Mouse (Mus musculus): ENCODE data around the gene Gm13277. TPM values are rescaled to one million over a fixed set of nuclear protein-coding genes. Genes with fewer than 3 reads are reported as not detected.
"Not testable (repeated sequence)": the region's sequence is repeated elsewhere in the genome, so short reads cannot be mapped to it uniquely, and the experiment has no call there.

Gene Gm13277
- polyA plus RNA-seq, 1 experiment, result not detected

DNA sequence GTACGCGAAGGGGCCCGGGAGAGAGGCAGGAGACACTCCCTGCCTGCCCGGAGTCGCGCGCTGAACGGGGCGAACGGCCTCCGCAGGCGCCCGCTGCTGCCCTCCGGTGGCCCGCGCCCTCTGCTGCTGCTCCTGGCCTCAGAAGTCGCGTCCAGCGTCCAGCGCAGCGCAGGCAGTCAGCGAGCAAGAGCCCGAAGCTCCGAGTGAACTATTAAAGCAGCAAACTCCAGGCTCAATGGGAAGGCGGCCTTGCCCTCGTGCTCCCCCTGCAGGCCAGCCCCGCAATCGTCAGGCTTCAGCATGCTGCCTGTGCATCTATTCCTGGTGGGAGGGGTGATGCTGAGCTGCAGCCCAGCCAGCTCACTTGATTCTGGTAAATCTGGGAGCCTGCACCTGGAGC is 8.7 kb downstream of the Gm13277 start, which contains the start of gene Gm13279:
Gm13279 (plus strand) TSS at position 301 of the 400 bp plus-strand sequence.
- H3K4me1 ChIP-seq (ENCODE audit: control insufficient read depth, insufficient read depth, low read length); H3K4me3 ChIP-seq (ENCODE audit: insufficient read depth, low read length): not testable (repeated sequence)

DNA sequence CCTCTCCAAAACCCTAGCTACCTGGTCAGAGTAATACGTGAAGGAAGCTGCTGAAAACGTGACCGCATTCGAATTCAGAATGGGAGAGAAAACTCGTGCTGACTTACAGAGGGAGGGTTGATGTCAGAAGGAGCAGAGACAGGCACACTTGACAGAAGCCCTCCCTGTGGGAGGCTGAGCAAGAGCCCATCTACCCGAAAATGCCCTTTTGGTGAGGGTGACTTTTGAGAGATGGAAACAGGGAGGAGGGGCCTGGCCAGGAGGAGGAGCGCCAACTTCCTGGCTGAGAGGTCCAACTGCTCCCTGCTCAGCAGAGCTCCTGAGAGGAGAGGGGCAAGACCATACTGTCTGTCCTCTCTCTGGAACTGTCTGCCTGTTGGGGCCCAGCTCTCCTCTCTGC is 10.9 kb downstream of the Gm13277 start, which contains the start of gene Gm13285:
Gm13285 (plus strand) TSS at position 301 of the 400 bp plus-strand sequence.
- H3K27ac ChIP-seq (ENCODE audit: insufficient read depth, low read length); H3K4me3 ChIP-seq (ENCODE audit: insufficient read depth, low read length); H3K4me1 ChIP-seq (ENCODE audit: control insufficient read depth, insufficient read depth, low read length): not testable (repeated sequence)

More for the DNA sequence above, 8.7 kb downstream of the Gm13277 start, which contains the start of gene Gm13279:
- H3K27ac ChIP-seq (ENCODE audit: insufficient read depth, low read length), result not testable (repeated sequence)

DNA sequence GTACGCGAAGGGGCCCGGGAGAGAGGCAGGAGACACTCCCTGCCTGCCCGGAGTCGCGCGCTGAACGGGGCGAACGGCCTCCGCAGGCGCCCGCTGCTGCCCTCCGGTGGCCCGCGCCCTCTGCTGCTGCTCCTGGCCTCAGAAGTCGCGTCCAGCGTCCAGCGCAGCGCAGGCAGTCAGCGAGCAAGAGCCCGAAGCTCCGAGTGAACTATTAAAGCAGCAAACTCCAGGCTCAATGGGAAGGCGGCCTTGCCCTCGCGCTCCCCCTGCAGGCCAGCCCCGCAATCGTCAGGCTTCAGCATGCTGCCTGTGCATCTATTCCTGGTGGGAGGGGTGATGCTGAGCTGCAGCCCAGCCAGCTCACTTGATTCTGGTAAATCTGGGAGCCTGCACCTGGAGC is 14.5 kb downstream of the Gm13277 start, which contains the start of gene Gm13287:
Gm13287 (plus strand) TSS at position 301 of the 400 bp plus-strand sequence.
- not testable (repeated sequence) for H3K4me3 ChIP-seq (ENCODE audit: insufficient read depth, low read length); H3K27ac ChIP-seq (ENCODE audit: insufficient read depth, low read length); H3K4me1 ChIP-seq (ENCODE audit: control insufficient read depth, insufficient read depth, low read length)

DNA sequence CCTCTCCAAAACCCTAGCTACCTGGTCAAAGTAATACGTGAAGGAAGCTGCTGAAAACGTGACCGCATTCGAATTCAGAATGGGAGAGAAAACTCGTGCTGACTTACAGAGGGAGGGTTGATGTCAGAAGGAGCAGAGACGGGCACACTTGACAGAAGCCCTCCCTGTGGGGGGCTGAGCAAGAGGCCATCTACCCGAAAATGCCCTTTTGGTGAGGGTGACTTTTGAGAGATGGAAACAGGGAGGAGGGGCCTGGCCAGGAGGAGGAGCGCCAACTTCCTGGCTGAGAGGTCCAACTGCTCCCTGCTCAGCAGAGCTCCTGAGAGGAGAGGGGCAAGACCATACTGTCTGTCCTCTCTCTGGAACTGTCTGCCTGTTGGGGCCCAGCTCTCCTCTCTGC is 16.8 kb downstream of the Gm13277 start, which contains the start of gene Gm13288:
Gm13288 (plus strand) TSS at position 301 of the 400 bp plus-strand sequence.
- not testable (repeated sequence) for H3K4me3 ChIP-seq (ENCODE audit: insufficient read depth, low read length); H3K4me1 ChIP-seq (ENCODE audit: control insufficient read depth, insufficient read depth, low read length); H3K27ac ChIP-seq (ENCODE audit: insufficient read depth, low read length)

DNA sequence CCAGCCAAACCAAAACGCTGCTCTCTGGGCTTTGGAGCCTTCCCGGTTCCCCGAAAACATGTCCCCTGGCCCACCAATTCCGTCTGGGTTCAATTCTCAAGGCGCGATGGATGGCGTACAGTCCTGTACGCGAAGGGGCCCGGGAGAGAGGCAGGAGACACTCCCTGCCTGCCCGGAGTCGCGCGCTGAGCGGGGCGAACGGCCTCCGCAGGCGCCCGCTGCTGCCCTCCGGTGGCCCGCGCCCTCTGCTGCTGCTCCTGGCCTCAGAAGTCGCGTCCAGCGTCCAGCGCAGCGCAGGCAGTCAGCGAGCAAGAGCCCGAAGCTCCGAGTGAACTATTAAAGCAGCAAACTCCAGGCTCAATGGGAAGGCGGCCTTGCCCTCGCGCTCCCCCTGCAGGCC is 17.3 kb downstream of the Gm13277 start:
- not testable (repeated sequence) for H3K4me1 ChIP-seq (ENCODE audit: control insufficient read depth, insufficient read depth, low read length); H3K4me3 ChIP-seq (ENCODE audit: insufficient read depth, low read length); H3K27ac ChIP-seq (ENCODE audit: insufficient read depth, low read length)

DNA sequence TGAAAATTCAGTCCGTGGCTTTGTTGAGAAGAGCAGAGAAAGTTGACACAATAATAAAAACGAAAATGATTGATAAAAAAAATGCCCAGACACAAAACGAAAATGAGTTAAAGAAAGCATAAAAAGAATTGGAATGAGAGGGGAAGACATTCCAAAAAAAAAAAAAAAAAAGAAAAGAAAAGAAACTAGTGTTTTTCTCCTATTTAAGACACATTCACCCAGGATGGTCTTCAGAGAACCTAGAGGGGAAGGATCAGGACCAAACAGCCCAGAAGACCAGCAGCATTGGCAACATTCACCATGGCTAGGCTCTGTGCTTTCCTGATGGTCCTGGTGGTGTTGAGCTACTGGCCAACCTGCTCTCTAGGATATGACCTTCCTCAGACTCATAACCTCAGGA is 27.5 kb downstream of the Gm13277 start, which contains the start of gene Ifna7:
Ifna7 (plus strand) TSS at position 301 of the 400 bp plus-strand sequence.
- Histone ChIP-seq H3K4me3 (ENCODE audit: insufficient read depth, low read length) (no peak within 1 kb of the TSS), H3K4me1 (ENCODE audit: control insufficient read depth, insufficient read depth, low read length) (no peaks in the 10 kb centered on the region), H3K27ac (ENCODE audit: insufficient read depth, low read length) (no peak within 1 kb of the TSS)
- TF ChIP-seq POLR2A (IDR thresholded peaks at IDR 0.05; ENCODE audit: low read depth, low read length) (no peak), CTCF (IDR thresholded peaks at IDR 0.05; ENCODE audit: borderline replicate concordance, insufficient read depth, low read length) (no peak)

DNA sequence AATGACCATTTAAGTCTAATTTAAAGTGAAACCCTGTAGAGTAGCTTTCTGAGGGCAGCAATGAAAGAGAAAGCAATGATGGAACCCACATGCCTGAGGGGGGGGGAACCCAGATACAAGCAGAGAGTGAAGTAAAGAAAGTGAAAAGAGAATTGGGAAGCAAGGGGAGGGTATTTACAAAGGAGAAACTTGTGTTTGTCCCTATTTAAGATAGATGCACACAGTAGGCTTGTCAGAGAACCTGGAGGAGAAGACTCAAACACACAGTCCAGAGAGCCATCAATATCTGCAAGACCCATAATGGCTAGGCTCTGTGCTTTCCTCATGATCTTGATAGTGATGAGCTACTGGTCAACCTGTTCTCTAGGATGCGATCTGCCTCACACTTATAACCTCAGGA is 31.2 kb downstream of the Gm13277 start, which contains the start of gene Ifna11:
Ifna11 (plus strand) TSS at position 301 of the 400 bp plus-strand sequence.
- TF ChIP-seq CTCF (IDR thresholded peaks at IDR 0.05; ENCODE audit: borderline replicate concordance, insufficient read depth, low read length) (no peak), POLR2A (IDR thresholded peaks at IDR 0.05; ENCODE audit: low read depth, low read length) (no peak)
- H3K4me1 ChIP-seq (ENCODE audit: control insufficient read depth, insufficient read depth, low read length), result no peaks in the 10 kb centered on the region
- no peak within 1 kb of the TSS for H3K27ac ChIP-seq (ENCODE audit: insufficient read depth, low read length)
- no peak within 1 kb of the TSS for H3K4me3 ChIP-seq (ENCODE audit: insufficient read depth, low read length)

DNA sequence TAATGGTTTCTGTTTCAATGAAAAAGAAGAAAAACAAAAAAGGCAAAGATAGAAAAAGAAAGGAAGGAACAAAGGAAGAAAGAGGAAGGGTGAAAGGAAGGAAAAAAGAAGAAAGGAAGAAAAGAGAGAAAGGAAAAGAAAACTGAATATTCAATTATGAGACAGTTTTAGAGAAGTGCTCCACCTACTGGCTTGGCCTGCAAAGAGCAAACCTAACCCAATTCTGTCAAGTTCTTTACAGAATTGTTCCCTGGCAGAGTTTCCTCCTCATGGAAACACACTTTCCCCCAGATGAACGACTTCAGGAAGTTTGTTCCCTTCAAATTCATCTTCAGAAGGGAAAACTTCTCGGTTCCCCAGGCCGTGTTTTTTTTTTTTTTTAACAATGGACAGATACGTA is 34.6 kb downstream of the Gm13277 start:
- H3K4me1 ChIP-seq (ENCODE audit: control insufficient read depth, insufficient read depth, low read length), result no peaks in the 10 kb centered on the region
- TF ChIP-seq POLR2A (IDR thresholded peaks at IDR 0.05; ENCODE audit: low read depth, low read length) (no peak), CTCF (IDR thresholded peaks at IDR 0.05; ENCODE audit: borderline replicate concordance, insufficient read depth, low read length) (no peak)
- H3K4me3 ChIP-seq (ENCODE audit: insufficient read depth, low read length), result no peak overlapping the region
- H3K27ac ChIP-seq (ENCODE audit: insufficient read depth, low read length), result no peak overlapping the region

DNA sequence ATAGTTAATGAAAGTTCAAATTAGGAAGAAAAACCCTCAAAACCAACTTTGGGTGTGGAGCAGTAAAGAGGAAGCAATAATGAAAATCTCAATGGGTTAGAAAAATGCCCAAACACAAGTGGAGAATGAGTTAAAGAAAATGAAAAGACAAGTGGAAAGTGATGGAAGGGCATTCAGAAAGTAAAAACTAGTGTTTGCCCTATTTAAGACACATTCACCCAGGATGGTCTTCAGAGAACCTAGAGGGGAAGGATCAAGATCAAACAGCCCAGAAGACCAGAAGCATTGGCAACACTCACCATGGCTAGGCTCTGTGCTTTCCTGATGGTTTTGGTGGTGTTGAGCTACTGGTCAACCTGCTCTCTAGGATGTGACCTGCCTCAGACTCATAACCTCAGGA is 38.7 kb downstream of the Gm13277 start, which contains the start of gene Ifna6:
Ifna6 (plus strand) TSS at position 301 of the 400 bp plus-strand sequence.
- H3K4me3 ChIP-seq (ENCODE audit: insufficient read depth, low read length); H3K27ac ChIP-seq (ENCODE audit: insufficient read depth, low read length); H3K4me1 ChIP-seq (ENCODE audit: control insufficient read depth, insufficient read depth, low read length): not testable (repeated sequence)

DNA sequence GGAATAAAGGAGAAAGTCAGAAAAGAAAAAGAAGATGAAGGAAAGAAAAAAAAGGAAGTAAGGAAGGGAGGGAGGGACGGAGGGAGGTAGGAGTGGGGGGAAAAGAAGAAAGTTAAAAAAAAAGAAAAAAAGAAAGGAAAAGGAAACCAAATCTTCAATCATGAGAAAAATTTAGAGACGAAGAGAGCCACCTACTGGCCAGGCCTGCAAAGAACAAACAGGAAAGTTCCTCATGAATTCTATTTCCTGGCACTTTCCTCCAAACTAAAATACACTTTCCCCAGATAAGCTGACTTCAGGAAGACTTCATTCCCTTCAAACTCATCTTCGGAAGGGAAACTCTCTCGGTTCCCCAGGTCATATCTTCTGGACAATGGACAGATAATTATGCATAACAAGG is 42.1 kb downstream of the Gm13277 start:
- Histone ChIP-seq H3K4me3 (ENCODE audit: insufficient read depth, low read length) (no peak overlapping the region), H3K27ac (ENCODE audit: insufficient read depth, low read length) (no peak overlapping the region), H3K4me1 (ENCODE audit: control insufficient read depth, insufficient read depth, low read length) (no peaks in the 10 kb centered on the region)
- TF ChIP-seq POLR2A (IDR thresholded peaks at IDR 0.05; ENCODE audit: low read depth, low read length) (no peak), CTCF (IDR thresholded peaks at IDR 0.05; ENCODE audit: borderline replicate concordance, insufficient read depth, low read length) (no peak)

DNA sequence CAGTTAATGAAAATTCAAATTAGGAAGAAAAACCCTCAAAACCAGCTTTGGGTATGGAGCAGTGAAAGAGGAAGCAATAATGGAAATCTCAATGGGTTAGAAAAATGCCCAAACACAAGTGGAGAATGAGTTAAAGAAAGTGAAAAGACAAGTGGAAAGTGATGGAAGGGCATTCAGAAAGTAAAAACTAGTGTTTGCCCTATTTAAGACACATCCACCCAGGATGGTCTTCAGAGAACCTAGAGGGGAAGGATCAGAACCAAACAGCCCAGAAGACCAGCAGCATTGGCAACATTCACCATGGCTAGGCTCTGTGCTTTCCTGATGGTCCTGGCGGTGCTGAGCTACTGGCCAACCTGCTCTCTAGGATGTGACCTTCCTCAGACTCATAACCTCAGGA is 46.8 kb downstream of the Gm13277 start, which contains the start of gene Ifna5:
Ifna5 (plus strand) TSS at position 301 of the 400 bp plus-strand sequence.
- H3K27ac ChIP-seq (ENCODE audit: insufficient read depth, low read length); H3K4me3 ChIP-seq (ENCODE audit: insufficient read depth, low read length); H3K4me1 ChIP-seq (ENCODE audit: control insufficient read depth, insufficient read depth, low read length): not testable (repeated sequence)

Other genes starting within 250 kb of the Gm13277 start
- not detected in 2 replicates for gene Ifna15, start 230.4 kb upstream of the Gm13277 start, polyA plus RNA-seq (2011; ENCODE audit: insufficient read length, low read depth, missing spikeins)
- not detected in 2 replicates for gene Ifna14, start 216.8 kb upstream of the Gm13277 start, polyA plus RNA-seq (2011; ENCODE audit: insufficient read length, low read depth, missing spikeins)
- gene Ifna9, start 196.2 kb upstream of the Gm13277 start, polyA plus RNA-seq (2011; ENCODE audit: insufficient read length, low read depth, missing spikeins), result not detected in 2 replicates
- gene Ifna12, start 185.3 kb upstream of the Gm13277 start, polyA plus RNA-seq (2011; ENCODE audit: insufficient read length, low read depth, missing spikeins), result not detected in 2 replicates
- gene C87499, start 154.2 kb upstream of the Gm13277 start, polyA plus RNA-seq (2011; ENCODE audit: insufficient read length, low read depth, missing spikeins), result not detected in 2 replicates
- not detected in 2 replicates for gene Ifna13, start 144.2 kb upstream of the Gm13277 start, polyA plus RNA-seq (2011; ENCODE audit: insufficient read length, low read depth, missing spikeins)
- gene Ifna16, start 111.7 kb upstream of the Gm13277 start, polyA plus RNA-seq (2011; ENCODE audit: insufficient read length, low read depth, missing spikeins), result not detected in 2 replicates
- gene Ifna2, start 104.7 kb upstream of the Gm13277 start, polyA plus RNA-seq (2011; ENCODE audit: insufficient read length, low read depth, missing spikeins), result not detected in 2 replicates
- gene Ifnab, start 97.3 kb upstream of the Gm13277 start, polyA plus RNA-seq (2011; ENCODE audit: insufficient read length, low read depth, missing spikeins), result not detected in 2 replicates
- gene Gm26566, start 66.8 kb upstream of the Gm13277 start, polyA plus RNA-seq (2011; ENCODE audit: insufficient read length, low read depth, missing spikeins), result not detected in 2 replicates
- 103 and 123 TPM in 2 replicates for gene Klhl9, start 66.2 kb upstream of the Gm13277 start, polyA plus RNA-seq (2011; ENCODE audit: insufficient read length, low read depth, missing spikeins)
- not detected in 2 replicates for gene Gm13271, start 33.8 kb upstream of the Gm13277 start, polyA plus RNA-seq (2011; ENCODE audit: insufficient read length, low read depth, missing spikeins)
- gene Gm13283, start 28.5 kb upstream of the Gm13277 start, polyA plus RNA-seq (2011; ENCODE audit: insufficient read length, low read depth, missing spikeins), result not detected in 2 replicates
- gene Gm13290, start 14.8 kb upstream of the Gm13277 start, polyA plus RNA-seq (2011; ENCODE audit: insufficient read length, low read depth, missing spikeins), result 0.70 TPM in 1 of 2 replicates, not detected in the other
- not detected in 2 replicates for gene Gm13289, start 11.7 kb upstream of the Gm13277 start, polyA plus RNA-seq (2011; ENCODE audit: insufficient read length, low read depth, missing spikeins)
- gene Gm13272, start 8.8 kb upstream of the Gm13277 start, polyA plus RNA-seq (2011; ENCODE audit: insufficient read length, low read depth, missing spikeins), result not detected in 2 replicates
- gene Ifnz, start 6.5 kb upstream of the Gm13277 start, polyA plus RNA-seq (2011; ENCODE audit: insufficient read length, low read depth, missing spikeins), result 0.37 and 0.44 TPM in 2 replicates
- gene Gm13276, start 2.9 kb upstream of the Gm13277 start, polyA plus RNA-seq (2011; ENCODE audit: insufficient read length, low read depth, missing spikeins), result not detected in 2 replicates
- gene Gm13278, start 2.9 kb downstream of the Gm13277 start, polyA plus RNA-seq (2011; ENCODE audit: insufficient read length, low read depth, missing spikeins), result not detected in 2 replicates
- gene Gm13275, start 5.9 kb downstream of the Gm13277 start, polyA plus RNA-seq (2011; ENCODE audit: insufficient read length, low read depth, missing spikeins), result not detected in 2 replicates
- not detected in 2 replicates for gene Gm13279, start 8.8 kb downstream of the Gm13277 start, polyA plus RNA-seq (2011; ENCODE audit: insufficient read length, low read depth, missing spikeins)
- gene Gm13285, start 11.0 kb downstream of the Gm13277 start, polyA plus RNA-seq (2011; ENCODE audit: insufficient read length, low read depth, missing spikeins), result 0.44 and 2.3 TPM in 2 replicates
- gene Gm13287, start 14.6 kb downstream of the Gm13277 start, polyA plus RNA-seq (2011; ENCODE audit: insufficient read length, low read depth, missing spikeins), result 1.1 TPM in 1 of 2 replicates, not detected in the other
- 0.23 TPM in 1 of 2 replicates, not detected in the other for gene Gm13288, start 16.9 kb downstream of the Gm13277 start, polyA plus RNA-seq (2011; ENCODE audit: insufficient read length, low read depth, missing spikeins)
- not detected in 2 replicates for gene Ifna7, start 27.6 kb downstream of the Gm13277 start, polyA plus RNA-seq (2011; ENCODE audit: insufficient read length, low read depth, missing spikeins)
- not detected in 2 replicates for gene Ifna11, start 31.3 kb downstream of the Gm13277 start, polyA plus RNA-seq (2011; ENCODE audit: insufficient read length, low read depth, missing spikeins)
- not detected in 2 replicates for gene Ifna6, start 38.8 kb downstream of the Gm13277 start, polyA plus RNA-seq (2011; ENCODE audit: insufficient read length, low read depth, missing spikeins)
- not detected in 2 replicates for gene Ifna5, start 46.9 kb downstream of the Gm13277 start, polyA plus RNA-seq (2011; ENCODE audit: insufficient read length, low read depth, missing spikeins)
- gene Ifna4, start 53.2 kb downstream of the Gm13277 start, polyA plus RNA-seq (2011; ENCODE audit: insufficient read length, low read depth, missing spikeins), result not detected in 2 replicates
- gene Ifna1, start 61.5 kb downstream of the Gm13277 start, polyA plus RNA-seq (2011; ENCODE audit: insufficient read length, low read depth, missing spikeins), result not detected in 2 replicates
- not detected in 2 replicates for gene Ifne, start 91.6 kb downstream of the Gm13277 start, polyA plus RNA-seq (2011; ENCODE audit: insufficient read length, low read depth, missing spikeins)